Mouse (Mus musculus) stomach, postnatal 0 days (tissue): ENCODE data around the gene Tmem178b.

Experiments
- CTCF ChIP-seq: IDR thresholded peaks from 2 replicates; pipeline ENCODE4 v1.5.1; 2016; ENCODE audit warnings: antibody characterized with exemption, low read depth, mild to moderate bottlenecking, moderate library complexity
- EP300 ChIP-seq: optimal IDR thresholded peaks from 2 replicates; pipeline ENCODE3; 2016; ENCODE audit warnings: antibody characterized with exemption

DNA sequence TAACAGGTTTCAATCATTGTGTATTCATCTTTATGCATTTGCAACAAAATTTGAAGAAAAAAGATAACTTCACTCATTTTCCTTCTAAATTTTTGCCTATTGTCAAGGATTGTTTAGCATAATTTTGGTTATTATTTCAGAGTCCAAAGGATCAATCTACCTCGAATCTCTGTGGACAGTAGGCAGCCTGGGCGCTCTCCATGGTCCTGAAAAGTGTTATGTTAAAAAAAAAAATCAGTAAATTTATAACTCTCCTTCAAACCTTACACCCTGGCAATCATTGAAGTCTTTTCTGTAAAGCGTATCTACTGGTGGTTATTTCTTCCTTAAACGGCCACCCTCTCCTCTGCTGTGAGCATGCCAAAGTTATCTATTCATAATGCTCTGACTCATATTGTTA lies 26.2 kb downstream of the Tmem178b start:
- TF ChIP-seq EP300 (no peak), CTCF (no peak)
